Mouse (Mus musculus) stomach, postnatal 0 days (tissue): ENCODE measurements at regions not wholly inside any gene's neighbourhood (a gene's known extent, or its start where the extent isn't known, plus 50 kb on each side); places are given as distances from the start of the nearest gene placed in this dataset.

Experiments
- CTCF ChIP-seq: IDR thresholded peaks from 2 replicates; pipeline ENCODE4 v1.5.1; 2016; ENCODE audit warnings: antibody characterized with exemption, low read depth, mild to moderate bottlenecking, moderate library complexity
- EP300 ChIP-seq: optimal IDR thresholded peaks from 2 replicates; pipeline ENCODE3; 2016; ENCODE audit warnings: antibody characterized with exemption

- TF ChIP-seq CTCF (no peak), EP300 (no peak)
Measured at GRCm38 (mm10) chr9:46507036-46507435, 187.2 kb upstream of the 4931429L15Rik start.
